Mouse (Mus musculus) limb, embryonic 11.5 days (tissue): Measurements from ENCODE around the gene Mixl1. TPM values are rescaled to one million over a fixed set of nuclear protein-coding genes. Genes with fewer than 3 reads are reported as not detected.

Source experiments
- ATAC-seq: fragments of 200-750 bp; cut with Nextera tagmentation; 2 replicates; pipeline ENCODE4 v1.8.0; 2017; ENCODE audit warnings: low read depth; ENCODE audit not compliant: insufficient number of reproducible peaks, low FRiP score, low TSS enrichment
- DNase-seq: peaks from one replicate; pipeline ENCODE4 v3.0.0-alpha.2; 2015; ENCODE audit warnings: low spot score
- H3K27ac ChIP-seq: fragments of 300-500 bp; sonication (generic); replicated peaks from 2 replicates; pipeline ENCODE4 v1.5.1; 2014; ENCODE audit warnings: low read depth, mild to moderate bottlenecking, low read length
- H3K27me3 ChIP-seq: fragments of 300-500 bp; sonication (generic); 2 replicates; pipeline ENCODE4 v1.6.1; 2014; ENCODE audit warnings: mild to moderate bottlenecking, low read length, mixed read lengths; ENCODE audit not compliant: control insufficient read depth, insufficient read depth
- H3K36me3 ChIP-seq: fragments of 300-500 bp; sonication (generic); 2 replicates; pipeline ENCODE4 v1.6.1; 2014; ENCODE audit warnings: mild to moderate bottlenecking, low read length, moderate library complexity, mixed read lengths; ENCODE audit not compliant: control insufficient read depth, insufficient read depth
- H3K4me1 ChIP-seq: fragments of 300-500 bp; sonication (generic); 2 replicates; pipeline ENCODE4 v1.6.1; 2014; ENCODE audit warnings: low read length, mixed read lengths; ENCODE audit not compliant: control insufficient read depth, insufficient read depth
- H3K4me2 ChIP-seq: fragments of 300-500 bp; sonication (generic); 2 replicates; pipeline ENCODE4 v1.6.1; 2014; ENCODE audit warnings: low read depth, mild to moderate bottlenecking, moderate library complexity; ENCODE audit not compliant: severe bottlenecking
- H3K4me3 ChIP-seq: fragments of 300-500 bp; sonication (generic); 2 replicates; pipeline ENCODE4 v1.5.1; 2014; ENCODE audit warnings: low read depth, low read length
- H3K9ac ChIP-seq: fragments of 300-500 bp; sonication (generic); 2 replicates; pipeline ENCODE4 v1.6.1; 2014; ENCODE audit warnings: mild to moderate bottlenecking, low read length
- H3K9me3 ChIP-seq: fragments of 300-500 bp; sonication (generic); 2 replicates; pipeline ENCODE4 v1.6.1; 2016; ENCODE audit warnings: low read length; ENCODE audit not compliant: control insufficient read depth
- WGBS: fragments of 180-500 bp; shearing (Covaris S2); extraction: QIAGEN DNeasy Blood & Tissue Kit; methylation state at CpG from one replicate; pipeline ENCODE4 v1.1.7; 2014; 5-methylcytosine and 5-hydroxymethylcytosine counted together
- polyA plus RNA-seq: library from polyadenylated mRNA; unstranded; fragments of >200 nt; fragmentation: Nextera tagmentation; extraction: Ambion mirVana; gene quantifications from 2 replicates; pipeline ENCODE4 v1.2.1, GENCODE M21; 2014

Gene Mixl1
- polyA plus RNA-seq, 1 experiment from 2014 or later: 0.15 TPM

GRCm38 (mm10) chr1:180718756-180719155 lies 21.9 kb upstream of the Mixl1 start:
- ATAC-seq (no peak), DNase-seq (no peak)
- no peaks in the 10 kb centered on the region for H3K9me3 ChIP-seq
- 83% methylated on average over 5 of the region's 5 CpGs for WGBS
- no peak overlapping the region for H3K27ac ChIP-seq
- no peaks in the 10 kb centered on the region for H3K27me3 ChIP-seq
- H3K4me1 ChIP-seq: no peaks in the 10 kb centered on the region
- no peak overlapping the region for H3K4me2 ChIP-seq
- H3K9ac ChIP-seq: no peak overlapping the region
- no peak overlapping the region for H3K4me3 ChIP-seq
- no peaks in the 10 kb centered on the region for H3K36me3 ChIP-seq

DNA sequence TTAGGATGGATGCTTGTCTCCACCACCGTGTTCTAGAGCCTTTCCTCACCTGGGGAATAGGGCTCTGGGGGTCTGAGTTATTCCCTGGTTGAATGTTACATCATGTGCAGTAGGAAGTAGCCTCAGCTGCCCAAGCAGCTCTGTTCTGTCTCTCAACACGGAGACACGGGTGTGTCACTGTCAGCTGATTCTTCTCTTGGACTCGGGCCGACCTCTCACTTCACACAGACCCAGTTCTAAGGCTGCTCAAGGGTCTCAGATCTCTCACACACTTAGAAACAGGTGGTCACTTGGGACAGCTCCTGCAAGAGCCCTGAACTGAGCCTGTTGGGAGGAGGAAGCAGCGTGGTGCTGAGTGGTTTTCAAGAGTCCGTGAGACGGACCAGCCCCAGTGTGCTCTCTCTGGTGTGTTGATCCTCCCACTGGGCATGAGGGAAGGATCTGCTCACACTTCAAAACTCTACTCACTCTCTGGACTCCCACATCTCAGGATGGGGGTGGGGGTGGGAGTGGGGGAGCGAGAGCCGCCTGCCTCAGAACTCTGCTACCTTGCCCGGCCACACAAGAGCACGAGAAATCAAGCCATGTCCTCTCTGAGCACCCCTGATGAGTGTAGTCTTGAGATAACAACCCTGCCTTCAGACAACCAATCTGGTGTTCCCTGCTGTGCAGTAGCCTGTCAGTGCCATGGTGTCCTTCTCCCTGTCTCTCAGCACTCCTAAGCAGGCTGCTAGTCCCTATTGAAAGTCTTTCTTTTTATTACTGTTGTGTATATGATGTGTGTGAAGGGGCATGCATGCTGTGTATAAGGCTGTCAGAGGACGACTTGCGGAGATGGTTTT lies 12.3 kb upstream of the Mixl1 start:
- H3K27me3 ChIP-seq: no peaks in the 10 kb centered on the region
- H3K36me3 ChIP-seq: no peaks in the 10 kb centered on the region
- H3K9ac ChIP-seq: no peak overlapping the region
- DNase-seq: no peak
- no peak overlapping the region for H3K4me3 ChIP-seq
- no peak overlapping the region for H3K27ac ChIP-seq
- no peaks in the 10 kb centered on the region for H3K4me1 ChIP-seq
- H3K9me3 ChIP-seq: no peaks in the 10 kb centered on the region
- 63% methylated on average over 14 of the region's 14 CpGs for WGBS
- ATAC-seq: no peak
- no peak overlapping the region for H3K4me2 ChIP-seq

DNA sequence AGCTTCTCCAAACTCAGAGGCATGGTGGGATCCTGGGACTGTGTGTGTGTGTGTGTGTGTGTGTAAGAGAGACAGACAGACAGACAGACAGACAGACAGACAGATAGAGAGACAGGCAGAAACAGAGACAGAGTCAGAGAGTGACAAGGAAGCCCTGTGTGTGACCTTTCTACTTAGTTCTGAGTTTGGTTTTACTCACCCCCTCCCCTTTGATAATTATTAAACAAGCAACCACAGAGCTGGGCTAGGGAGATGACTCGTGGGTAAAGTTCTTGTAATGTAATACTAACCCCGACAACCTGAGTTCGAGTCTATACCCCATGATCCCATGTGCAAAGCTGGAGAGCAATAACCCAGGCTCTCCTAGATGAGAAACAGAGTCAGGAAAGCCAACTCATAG lies 11.0 kb upstream of the Mixl1 start:
- H3K27ac ChIP-seq: no peak overlapping the region
- H3K27me3 ChIP-seq: no peaks in the 10 kb centered on the region
- no peaks in the 10 kb centered on the region for H3K36me3 ChIP-seq
- H3K4me3 ChIP-seq: no peak overlapping the region
- no peak overlapping the region for H3K9ac ChIP-seq
- no peak for ATAC-seq
- DNase-seq: no peak
- H3K4me1 ChIP-seq: no peaks in the 10 kb centered on the region
- WGBS: 72% methylated on average over 3 of the region's 3 CpGs
- no peak overlapping the region for H3K4me2 ChIP-seq
- no peaks in the 10 kb centered on the region for H3K9me3 ChIP-seq

- 26% methylated on average over 3 of the region's 3 CpGs for WGBS
- no peak for ATAC-seq
- H3K9me3 ChIP-seq: no peaks in the 10 kb centered on the region
- no peak for DNase-seq
- no peaks in the 10 kb centered on the region for H3K27me3 ChIP-seq
- no peaks in the 10 kb centered on the region for H3K36me3 ChIP-seq
- no peak overlapping the region for H3K4me2 ChIP-seq
- no peak overlapping the region for H3K27ac ChIP-seq
- no peak overlapping the region for H3K9ac ChIP-seq
- no peaks in the 10 kb centered on the region for H3K4me1 ChIP-seq
- no peak overlapping the region for H3K4me3 ChIP-seq
These were observed 10.5 kb upstream of the Mixl1 start for GRCm38 (mm10) chr1:180707368-180707767.

GRCm38 (mm10) chr1:180703400-180703799 lies 6.6 kb upstream of the Mixl1 start:
- Histone ChIP-seq H3K9ac (no peak overlapping the region), H3K4me2 (no peak overlapping the region), H3K27ac (no peak overlapping the region), H3K27me3 (no peaks in the 10 kb centered on the region; the same call in 1 of the 2 replicates), H3K9me3 (no peaks in the 10 kb centered on the region), H3K4me1 (no peaks in the 10 kb centered on the region), H3K4me3 (no peak overlapping the region), H3K36me3 (no peaks in the 10 kb centered on the region)
- ATAC-seq (no peak), DNase-seq (no peak)
- WGBS: 39% methylated on average over 6 of the region's 6 CpGs

DNA sequence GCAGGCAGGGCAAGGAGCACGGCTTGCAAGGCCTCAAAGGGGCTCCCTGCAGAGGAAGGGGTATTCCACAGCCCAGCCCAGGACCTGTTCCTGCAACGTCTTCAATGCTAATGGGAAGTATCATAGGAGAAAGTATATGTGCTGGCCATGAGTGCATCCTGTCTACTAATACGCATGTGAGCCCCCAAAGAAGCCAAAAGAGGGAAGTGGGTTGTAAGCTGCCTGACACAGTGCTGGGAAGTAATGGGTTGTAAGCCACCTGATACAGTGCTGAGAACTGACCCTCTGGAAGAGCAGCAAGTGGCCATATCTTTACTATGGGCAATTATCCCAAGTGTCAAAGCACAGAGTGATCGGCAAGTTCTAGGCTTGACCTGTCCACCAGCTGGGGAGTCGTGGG lies 1.2 kb upstream of the Mixl1 start:
- peaks cover 31% of the 10 kb centered on the region for H3K27me3 ChIP-seq
- ATAC-seq: no peak
- no peak overlapping the region for H3K27ac ChIP-seq
- DNase-seq: no peak
- no peak overlapping the region for H3K4me3 ChIP-seq
- H3K36me3 ChIP-seq: no peaks in the 10 kb centered on the region
- H3K4me1 ChIP-seq: peaks cover 5% of the 10 kb centered on the region; the same call in 1 of the 2 replicates
- no peak overlapping the region for H3K9ac ChIP-seq
- H3K4me2 ChIP-seq: no peak overlapping the region
- H3K9me3 ChIP-seq: no peaks in the 10 kb centered on the region
- 41% methylated on average over 5 of the region's 5 CpGs for WGBS

GRCm38 (mm10) chr1:180691284-180691683 lies 5.5 kb downstream of the Mixl1 start:
- no peak overlapping the region for H3K4me3 ChIP-seq
- H3K27me3 ChIP-seq: peaks cover 12% of the 10 kb centered on the region
- WGBS: 92% methylated on average over 7 of the region's 7 CpGs
- H3K9me3 ChIP-seq: no peaks in the 10 kb centered on the region
- peaks cover 3% of the 10 kb centered on the region for H3K36me3 ChIP-seq
- H3K27ac ChIP-seq: no peak overlapping the region
- H3K9ac ChIP-seq: no peak overlapping the region
- no peaks in the 10 kb centered on the region for H3K4me1 ChIP-seq
- ATAC-seq: no peak
- no peak overlapping the region for H3K4me2 ChIP-seq
- no peak for DNase-seq
